Mouse (Mus musculus): Measurements from ENCODE around the gene 2210016F16Rik.

DNA sequence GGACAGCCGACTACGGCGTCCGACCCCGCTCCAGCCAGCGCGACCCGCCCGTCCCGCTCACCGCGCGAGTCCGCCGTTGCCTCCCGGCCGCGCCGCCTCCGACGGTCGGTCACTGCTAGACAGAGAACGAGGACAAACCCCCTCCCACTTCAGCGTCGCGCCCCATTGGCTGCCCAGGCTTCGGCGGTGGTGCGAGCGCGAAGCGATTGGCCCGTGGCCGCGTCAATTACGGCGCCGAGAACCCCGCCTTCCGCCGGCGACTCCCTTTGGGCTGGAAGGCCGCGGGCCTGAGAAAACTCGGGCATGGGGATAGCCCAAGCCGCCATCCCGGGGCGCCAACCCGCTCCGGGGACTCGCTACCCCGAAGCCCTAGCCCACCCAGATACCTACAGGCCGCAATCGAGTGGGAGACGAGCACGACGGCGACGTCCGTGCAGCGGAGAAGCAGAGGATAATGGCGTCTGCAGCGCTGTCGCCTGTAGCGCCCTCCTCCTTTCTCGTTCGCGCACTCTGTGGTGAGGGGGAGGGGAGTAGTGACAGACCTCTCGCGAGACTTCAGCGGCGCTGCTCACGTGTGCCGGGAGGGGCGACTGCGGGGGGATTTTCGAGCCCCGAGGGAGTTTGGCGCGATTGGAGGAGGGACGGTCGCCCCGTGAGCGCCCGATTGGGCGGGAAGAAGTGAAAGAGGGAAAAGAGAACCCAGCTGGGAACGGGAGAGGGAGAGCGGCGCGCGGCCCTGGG lies 17.1 kb upstream of the 2210016F16Rik start, which contains the start of gene Rmi1:
- TF ChIP-seq CTCF (IDR thresholded peaks at IDR 0.05; ENCODE audit: low read depth, low read length) (no peak), GATA1 (IDR thresholded peaks at IDR 0.05; ENCODE audit: borderline replicate concordance, low read length) (no peak), GATA2 (IDR thresholded peaks at IDR 0.05; ENCODE audit: borderline replicate concordance, low read depth, low read length) (no peak)
